Mouse (Mus musculus) gastrocnemius, adult 2 months (tissue): ENCODE measurements around the gene Fh1. TPM values are rescaled to one million over a fixed set of nuclear protein-coding genes. Genes with fewer than 3 reads are reported as not detected.

Experiments used
- DNase-seq: peaks from one replicate; pipeline ENCODE4 v3.0.0; 2022
- H3K27ac ChIP-seq: fragments of 200-600 bp; 2 replicates; pipeline ENCODE4 v1.8.1; 2022; ENCODE audit warnings: mild to moderate bottlenecking
- H3K4me3 ChIP-seq: fragments of 200-600 bp; 2 replicates; pipeline ENCODE4 v1.8.1; 2022; ENCODE audit warnings: mild to moderate bottlenecking, moderate library complexity
- CTCF ChIP-seq: fragments of 200-600 bp; IDR thresholded peaks from 2 replicates; pipeline ENCODE4 v1.8.1; 2022; ENCODE audit warnings: antibody characterized with exemption, mild to moderate bottlenecking, moderate library complexity
- intact Hi-C: fragments of 180-260 bp; cut with DNase I; formaldehyde crosslinking; loops from one replicate; pipeline ENCODE4 v1.15.1; 2025
- total RNA-seq, 2 experiments: library from RNA; stranded (reverse); gene quantifications; 2 replicates each; pipeline ENCODE4 v1.2.3; 2021

Gene Fh1
- total RNA-seq, 2 experiments from 2014 or later: 231 to 325 TPM

- TF ChIP-seq CTCF: no peak
- no peak overlapping the region for H3K27ac ChIP-seq
- no peak overlapping the region for H3K4me3 ChIP-seq
- no peak for DNase-seq
- intact Hi-C loops: no loop called here
Measured at GRCm38 (mm10) chr1:175608708-175609107, 16.7 kb downstream of the Fh1 start.

GRCm38 (mm10) chr1:175607838-175608585 is 17.4 kb downstream of the Fh1 start:
- intact Hi-C loops: no loop called here
- no peak for TF ChIP-seq CTCF
- DNase-seq: no peak
- Histone ChIP-seq H3K27ac (no peak overlapping the region), H3K4me3 (no peak overlapping the region)

- no peak for DNase-seq
- intact Hi-C loops: no loop called here
- Histone ChIP-seq H3K27ac (no peak overlapping the region), H3K4me3 (no peak overlapping the region)
- no peak for TF ChIP-seq CTCF
Measured at GRCm38 (mm10) chr1:175607308-175607707, 18.1 kb downstream of the Fh1 start.

- peak; percentile 26; the same call in 1 of the 2 replicates for TF ChIP-seq CTCF
- intact Hi-C loops: no loop called here
- DNase-seq: no peak
- no peak overlapping the region for H3K27ac ChIP-seq
- H3K4me3 ChIP-seq: no peak overlapping the region
Measured at GRCm38 (mm10) chr1:175603390-175603789, 22.0 kb downstream of the Fh1 start.

- no peak for DNase-seq
- no peak overlapping the region for H3K27ac ChIP-seq
- intact Hi-C loops: no loop called here
- no peak for TF ChIP-seq CTCF
- H3K4me3 ChIP-seq: no peak overlapping the region
Measured at GRCm38 (mm10) chr1:175602231-175602630, 23.2 kb downstream of the Fh1 start.

- no peak overlapping the region for H3K4me3 ChIP-seq
Measured at GRCm38 (mm10) chr1:175592832-175593231, 32.6 kb downstream of the Fh1 start.

GRCm38 (mm10) chr1:175586656-175587055 is 38.8 kb downstream of the Fh1 start:
- Histone ChIP-seq H3K27ac (no peak overlapping the region), H3K4me3 (no peak overlapping the region)
- no peak for DNase-seq
- TF ChIP-seq CTCF: no peak
- intact Hi-C loops: no loop called here

More at GRCm38 (mm10) chr1:175592832-175593231, 32.6 kb downstream of the Fh1 start:
- H3K27ac ChIP-seq: no peak overlapping the region
- DNase-seq: no peak
- no peak for TF ChIP-seq CTCF
- intact Hi-C loops: no loop called here

- TF ChIP-seq CTCF: no peak
- intact Hi-C loops: no loop called here
- Histone ChIP-seq H3K27ac (no peak overlapping the region), H3K4me3 (no peak overlapping the region)
- DNase-seq: no peak
Measured at GRCm38 (mm10) chr1:175585267-175585666, 40.2 kb downstream of the Fh1 start.

GRCm38 (mm10) chr1:175582799-175583198 is 42.6 kb downstream of the Fh1 start:
- H3K27ac ChIP-seq: no peak overlapping the region
- intact Hi-C loops: no loop called here
- TF ChIP-seq CTCF: no peak
- no peak overlapping the region for H3K4me3 ChIP-seq
- DNase-seq: no peak

GRCm38 (mm10) chr1:175580346-175580745 is 45.1 kb downstream of the Fh1 start:
- TF ChIP-seq CTCF: no peak
- Histone ChIP-seq H3K27ac (no peak overlapping the region), H3K4me3 (no peak overlapping the region)
- intact Hi-C loops: no loop called here
- no peak for DNase-seq

GRCm38 (mm10) chr1:175579598-175580235 is 45.7 kb downstream of the Fh1 start:
- DNase-seq: no peak
- intact Hi-C loops: no loop called here
- H3K4me3 ChIP-seq: no peak overlapping the region
- no peak overlapping the region for H3K27ac ChIP-seq
- no peak for TF ChIP-seq CTCF

GRCm38 (mm10) chr1:175578425-175579096 is 46.9 kb downstream of the Fh1 start:
- Histone ChIP-seq H3K27ac (no peak overlapping the region), H3K4me3 (no peak overlapping the region)
- no peak for DNase-seq
- intact Hi-C loops: no loop called here
- TF ChIP-seq CTCF: no peak

GRCm38 (mm10) chr1:175574129-175574528 is 51.3 kb downstream of the Fh1 start:
- no peak for TF ChIP-seq CTCF

More at GRCm38 (mm10) chr1:175574129-175574528, 51.3 kb downstream of the Fh1 start:
- Histone ChIP-seq H3K4me3 (no peak overlapping the region), H3K27ac (no peak overlapping the region)
- DNase-seq: no peak
- intact Hi-C loops: no loop called here
